Mouse (Mus musculus): Measurements from ENCODE around the gene Ear6.
"Not testable (repeated sequence)": the region's sequence is repeated elsewhere in the genome, so short reads cannot be mapped to it uniquely, and the experiment has no call there.

GRCm38 (mm10) chr14:51863603-51864002 is 10.1 kb downstream of the Ear6 start:
- TF ChIP-seq CTCF (IDR thresholded peaks at IDR 0.05; ENCODE audit: control insufficient read depth, insufficient read depth, insufficient replicate concordance, low read depth, low read length) = peak; percentile 43; the same call in 1 of the 2 replicates
- TF ChIP-seq POLR2A (IDR thresholded peaks at IDR 0.05; ENCODE audit: control insufficient read depth, low read depth, low read length) = not testable (repeated sequence)

All from testis, adult 2 months (tissue).